Mouse (Mus musculus) kidney, adult 2 months (tissue): ENCODE measurements at regions not wholly inside any gene's neighbourhood (a gene's known extent, or its start where the extent isn't known, plus 50 kb on each side); places are given as distances from the start of the nearest gene placed in this dataset.

Experiments
- CTCF ChIP-seq: fragments of 200-500 bp; conservative IDR thresholded peaks from 2 replicates; pipeline ENCODE4 v1.5.1; 2011; ENCODE audit warnings: low read depth, mild to moderate bottlenecking, control low read depth, low read length, moderate library complexity, mixed read lengths; ENCODE audit not compliant: insufficient read depth, insufficient read length
- POLR2A ChIP-seq: fragments of 200-500 bp; IDR thresholded peaks from one replicate; pipeline ENCODE4 v1.6.1; 2011; ENCODE audit warnings: low read depth, low read length, control low read depth

GRCm38 (mm10) chr4:4971800-4972319, 178.7 kb upstream of the Impad1 start:
- TF ChIP-seq POLR2A (no peak), CTCF (no peak)
